Mouse (Mus musculus): Measurements from ENCODE around the gene Tmem144. TPM values are rescaled to one million over a fixed set of nuclear protein-coding genes. Genes with fewer than 3 reads are reported as not detected.

The Tmem144 gene
- polyA plus RNA-seq, 1 experiment from 2014 or later, result 3.8 TPM

DNA sequence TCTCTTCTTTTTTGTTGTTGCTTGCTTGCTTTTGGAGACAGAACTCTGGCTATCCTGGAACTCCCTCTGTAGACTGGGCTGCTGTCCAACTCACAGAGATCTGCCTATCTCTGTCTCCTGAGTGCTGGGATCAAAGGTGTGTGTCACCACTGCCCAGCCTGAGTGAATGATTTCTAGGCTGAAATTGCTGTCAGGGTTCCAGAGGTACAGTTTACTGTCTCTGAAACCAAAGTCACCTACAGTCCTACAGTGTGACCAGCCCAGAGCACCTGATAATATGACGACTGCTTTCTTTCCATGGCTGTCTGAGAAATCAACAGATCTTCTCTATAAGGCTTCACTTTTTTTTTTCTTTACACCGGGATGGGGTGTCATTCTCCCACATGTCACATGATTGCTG, 3.0 kb downstream of the Tmem144 start:
- WGBS, result 83% methylated on average over 2 of the region's 2 CpGs
- Histone ChIP-seq H3K4me3 (no peak overlapping the region), H3K9me3 (replicated peaks) (no peaks in the 10 kb centered on the region), H3K36me3 (no peaks in the 10 kb centered on the region), H3K27ac (no peak overlapping the region), H3K27me3 (ENCODE audit: low read depth, poor library complexity, severe bottlenecking) (no peaks in the 10 kb centered on the region), H3K4me1 (no peaks in the 10 kb centered on the region)
- DNase-seq (ENCODE audit: low spot score), result no peak

DNA sequence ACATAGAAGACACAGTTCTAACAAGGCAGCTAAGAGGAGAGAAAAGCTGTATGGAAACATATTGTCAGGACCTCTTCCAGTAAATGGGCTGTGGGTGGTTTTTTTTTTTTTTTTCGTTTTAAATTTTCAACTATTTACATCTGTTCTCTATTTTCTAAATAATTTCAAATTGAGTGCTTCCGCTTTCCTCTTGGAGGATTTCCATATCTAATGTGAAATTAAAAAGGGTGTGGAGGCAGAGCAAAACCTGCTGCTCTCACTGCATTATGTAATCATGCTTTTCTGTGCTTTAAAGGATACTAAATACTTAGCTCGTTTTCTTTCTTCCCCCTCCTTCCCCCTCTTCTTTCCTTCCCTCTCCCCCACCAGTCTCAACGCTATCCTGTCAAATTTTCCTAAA, 3.7 kb downstream of the Tmem144 start:
- no peaks in the 10 kb centered on the region for H3K4me1 ChIP-seq
- H3K27ac ChIP-seq, result no peak overlapping the region
- no peaks in the 10 kb centered on the region for H3K36me3 ChIP-seq
- 52% methylated on average over 4 of the region's 4 CpGs for WGBS
- H3K27me3 ChIP-seq (ENCODE audit: low read depth, poor library complexity, severe bottlenecking), result no peaks in the 10 kb centered on the region
- H3K9me3 ChIP-seq (replicated peaks), result no peaks in the 10 kb centered on the region
- H3K4me3 ChIP-seq, result no peak overlapping the region
- DNase-seq (ENCODE audit: low spot score), result no peak

DNA sequence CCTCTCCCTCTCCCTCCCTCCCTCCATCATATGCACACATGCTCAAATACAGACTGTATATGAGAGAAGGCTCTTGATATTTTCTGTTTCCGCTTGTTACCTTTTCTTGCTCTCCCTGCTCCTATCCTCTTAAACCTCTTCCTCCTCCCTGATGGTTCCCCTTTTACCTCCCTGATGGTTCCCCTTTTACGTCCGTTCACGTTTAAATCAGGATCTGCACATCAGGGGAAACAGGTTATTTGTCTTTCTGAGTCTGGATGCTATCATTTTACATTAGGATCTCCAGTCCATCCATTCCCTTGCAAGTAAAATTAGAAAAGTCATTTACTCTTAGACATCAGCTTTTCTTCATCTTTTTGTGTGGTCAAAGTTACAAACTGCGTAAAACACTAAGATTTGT, 5.9 kb downstream of the Tmem144 start:
- no peak overlapping the region for H3K27ac ChIP-seq
- no peak for DNase-seq (ENCODE audit: low spot score)
- no peaks in the 10 kb centered on the region for H3K27me3 ChIP-seq (ENCODE audit: low read depth, poor library complexity, severe bottlenecking)
- H3K4me3 ChIP-seq, result no peak overlapping the region
- H3K9me3 ChIP-seq (replicated peaks), result no peaks in the 10 kb centered on the region
- no peaks in the 10 kb centered on the region for H3K36me3 ChIP-seq
- H3K4me1 ChIP-seq, result peaks cover 4% of the 10 kb centered on the region
- 82% methylated on average over 5 of the region's 5 CpGs for WGBS

DNA sequence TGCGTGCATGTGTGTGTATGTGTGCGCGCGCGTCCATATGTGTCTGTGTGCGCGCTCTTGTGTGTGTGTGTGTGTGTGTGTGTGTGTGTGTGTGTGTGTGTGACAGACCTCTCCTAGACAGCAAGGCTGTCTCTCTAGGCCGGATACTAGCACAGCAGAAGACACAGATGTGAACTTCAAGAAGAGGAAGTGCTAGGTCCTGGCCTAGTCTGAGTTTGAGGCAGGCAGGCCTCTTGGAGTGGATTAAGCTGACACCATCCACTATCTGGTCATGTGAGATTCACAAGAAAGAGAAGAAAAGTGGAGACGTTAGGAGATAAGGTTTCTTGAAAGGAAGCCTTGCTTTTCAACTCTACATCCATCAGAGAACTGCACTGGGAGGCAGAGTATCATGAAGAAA, 8.6 kb downstream of the Tmem144 start:
- Histone ChIP-seq H3K4me1 (peaks cover 4% of the 10 kb centered on the region), H3K4me3 (no peak overlapping the region), H3K36me3 (no peaks in the 10 kb centered on the region), H3K27me3 (ENCODE audit: low read depth, poor library complexity, severe bottlenecking) (no peaks in the 10 kb centered on the region), H3K27ac (no peak overlapping the region), H3K9me3 (replicated peaks) (no peaks in the 10 kb centered on the region)
- DNase-seq (ENCODE audit: low spot score), result no peak
- WGBS, result 91% methylated on average over 9 of the region's 9 CpGs

DNA sequence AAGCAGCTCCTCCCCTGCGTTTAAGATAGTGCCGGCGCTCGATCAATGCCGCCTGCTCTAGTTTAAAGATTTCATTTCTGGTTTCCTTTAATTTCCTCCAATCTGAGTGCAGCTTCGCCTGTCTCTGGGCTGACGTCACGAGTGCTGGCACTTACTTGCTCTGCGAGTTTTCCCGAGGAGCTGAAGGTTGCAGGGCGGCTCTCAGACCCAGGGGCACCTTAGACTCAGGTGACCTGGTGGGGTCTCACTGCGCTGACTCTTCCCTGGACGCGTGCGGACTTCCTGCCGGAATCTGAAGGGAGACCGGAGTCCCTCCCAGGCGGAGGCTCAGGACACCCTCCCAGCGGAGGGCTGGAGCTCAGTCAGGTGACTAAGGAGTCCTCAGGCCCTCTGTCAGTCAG, 10.0 kb downstream of the Tmem144 start:
- H3K9me3 ChIP-seq (replicated peaks), result no peaks in the 10 kb centered on the region
- H3K4me3 ChIP-seq, result peak overlapping the region; percentile 57
- no peaks in the 10 kb centered on the region for H3K36me3 ChIP-seq
- peak; percentile 80 for DNase-seq (ENCODE audit: low spot score)
- H3K27ac ChIP-seq, result peak overlapping the region; percentile 81
- H3K27me3 ChIP-seq (ENCODE audit: low read depth, poor library complexity, severe bottlenecking), result no peaks in the 10 kb centered on the region
- WGBS, result under 1% methylated on average over 19 of the region's 19 CpGs
- peaks cover 4% of the 10 kb centered on the region for H3K4me1 ChIP-seq

DNA sequence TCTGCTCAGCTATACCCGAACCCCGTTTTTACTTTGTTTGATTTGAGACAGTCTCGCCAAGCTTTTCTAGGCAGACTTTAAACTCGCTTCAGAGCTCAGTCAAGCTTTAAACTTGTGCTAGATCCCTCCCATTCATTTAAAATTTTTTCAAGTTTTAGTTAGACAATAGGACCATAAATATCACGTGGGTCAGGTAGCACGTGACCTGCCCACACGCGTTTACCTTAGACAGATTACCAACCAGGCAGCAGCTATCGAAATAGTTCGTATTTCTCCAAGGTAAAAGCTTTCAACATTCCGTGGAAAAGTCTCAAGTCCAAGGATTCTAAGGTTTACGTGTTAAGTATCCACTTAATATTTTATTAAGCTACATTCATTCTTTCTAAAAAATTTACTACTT, 10.4 kb downstream of the Tmem144 start:
- peaks cover 4% of the 10 kb centered on the region for H3K4me1 ChIP-seq
- H3K36me3 ChIP-seq, result no peaks in the 10 kb centered on the region
- H3K9me3 ChIP-seq (replicated peaks), result no peaks in the 10 kb centered on the region
- 10% methylated on average over 12 of the region's 12 CpGs for WGBS
- peak overlapping the region; percentile 81 for H3K27ac ChIP-seq
- H3K27me3 ChIP-seq (ENCODE audit: low read depth, poor library complexity, severe bottlenecking), result no peaks in the 10 kb centered on the region
- peak overlapping the region; percentile 57 for H3K4me3 ChIP-seq
- DNase-seq (ENCODE audit: low spot score), result peak; percentile 76

DNA sequence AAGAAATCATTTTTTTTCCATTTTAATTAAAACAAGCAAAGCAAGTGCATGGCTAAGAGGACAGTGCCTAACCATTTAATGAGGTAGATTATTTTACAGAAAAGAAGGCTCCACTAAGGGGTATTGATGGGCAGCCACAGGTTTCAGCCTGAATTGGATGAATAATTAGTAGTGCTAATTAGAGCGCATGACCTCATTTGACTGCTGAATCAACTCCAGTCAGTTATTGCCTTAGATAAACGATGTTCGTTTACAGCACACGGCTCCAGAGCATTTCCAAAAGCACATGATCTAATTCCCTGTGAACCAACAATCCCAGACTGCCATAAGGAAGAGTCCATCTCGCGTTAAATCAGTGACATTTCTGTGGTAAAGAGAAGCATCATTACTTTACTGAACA, 11.1 kb downstream of the Tmem144 start:
- peak overlapping the region; percentile 57 for H3K4me3 ChIP-seq

DNA sequence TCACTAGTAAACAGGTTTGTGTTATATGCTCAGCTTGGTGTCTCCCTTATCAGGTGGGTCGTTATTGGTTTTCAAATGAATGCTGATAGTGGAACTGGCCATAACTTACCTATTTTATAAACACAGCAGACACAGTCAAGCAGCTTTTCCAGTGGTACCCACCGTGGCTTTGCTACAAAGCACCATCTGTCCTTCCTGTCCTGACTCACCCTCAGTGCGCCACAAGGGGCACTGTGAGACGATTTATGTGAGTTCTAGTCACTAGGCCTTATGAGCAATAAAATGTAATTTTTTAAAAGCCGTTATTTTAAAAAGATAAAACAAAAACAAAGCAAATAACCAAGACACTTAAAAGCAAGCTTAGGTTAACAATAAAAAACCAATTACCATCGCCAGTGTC, 13.8 kb downstream of the Tmem144 start:
- 55% methylated on average over 6 of the region's 6 CpGs for WGBS
- Histone ChIP-seq H3K36me3 (0 out of 2 replicates have a peak, but pooled peaks cover 4% of the 10 kb centered on the region), H3K27ac (no peak overlapping the region), H3K9me3 (replicated peaks) (no peaks in the 10 kb centered on the region), H3K4me1 (peaks cover 4% of the 10 kb centered on the region), H3K4me3 (no peak overlapping the region), H3K27me3 (ENCODE audit: low read depth, poor library complexity, severe bottlenecking) (no peaks in the 10 kb centered on the region)
- no peak for DNase-seq (ENCODE audit: low spot score)

More for the DNA sequence above, 11.1 kb downstream of the Tmem144 start:
- WGBS, result 76% methylated on average over 6 of the region's 6 CpGs
- H3K27me3 ChIP-seq (ENCODE audit: low read depth, poor library complexity, severe bottlenecking), result no peaks in the 10 kb centered on the region
- no peaks in the 10 kb centered on the region for H3K9me3 ChIP-seq (replicated peaks)
- no peak for DNase-seq (ENCODE audit: low spot score)
- peaks cover 4% of the 10 kb centered on the region for H3K4me1 ChIP-seq
- H3K27ac ChIP-seq, result peak overlapping the region; percentile 50
- H3K36me3 ChIP-seq, result no peaks in the 10 kb centered on the region

DNA sequence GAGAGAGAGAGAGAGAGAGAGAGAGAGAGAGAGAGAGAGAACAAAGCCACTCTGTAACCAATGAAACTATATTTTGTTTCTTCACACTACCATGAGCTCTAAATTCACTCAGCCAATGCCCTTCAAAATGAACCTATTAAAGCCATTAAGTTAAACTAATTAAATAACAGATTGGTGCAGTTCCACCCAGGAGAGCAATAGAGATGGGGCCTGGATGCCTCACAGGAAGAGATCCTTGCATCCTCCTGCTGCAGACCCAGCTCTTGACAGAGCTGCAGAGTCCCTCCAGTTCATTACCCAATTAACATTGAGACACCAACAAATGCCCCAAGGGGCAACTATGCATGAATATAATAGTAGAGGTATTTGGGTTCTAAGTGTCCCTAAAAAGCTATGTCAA, 23.3 kb downstream of the Tmem144 start:
- no peak overlapping the region for H3K27ac ChIP-seq
- H3K36me3 ChIP-seq, result 0 out of 2 replicates have a peak, but pooled peaks cover 3% of the 10 kb centered on the region
- H3K27me3 ChIP-seq (ENCODE audit: low read depth, poor library complexity, severe bottlenecking), result no peaks in the 10 kb centered on the region
- no peak for DNase-seq (ENCODE audit: low spot score)
- no peaks in the 10 kb centered on the region for H3K9me3 ChIP-seq (replicated peaks)
- no peaks in the 10 kb centered on the region for H3K4me1 ChIP-seq
- no peak overlapping the region for H3K4me3 ChIP-seq

DNA sequence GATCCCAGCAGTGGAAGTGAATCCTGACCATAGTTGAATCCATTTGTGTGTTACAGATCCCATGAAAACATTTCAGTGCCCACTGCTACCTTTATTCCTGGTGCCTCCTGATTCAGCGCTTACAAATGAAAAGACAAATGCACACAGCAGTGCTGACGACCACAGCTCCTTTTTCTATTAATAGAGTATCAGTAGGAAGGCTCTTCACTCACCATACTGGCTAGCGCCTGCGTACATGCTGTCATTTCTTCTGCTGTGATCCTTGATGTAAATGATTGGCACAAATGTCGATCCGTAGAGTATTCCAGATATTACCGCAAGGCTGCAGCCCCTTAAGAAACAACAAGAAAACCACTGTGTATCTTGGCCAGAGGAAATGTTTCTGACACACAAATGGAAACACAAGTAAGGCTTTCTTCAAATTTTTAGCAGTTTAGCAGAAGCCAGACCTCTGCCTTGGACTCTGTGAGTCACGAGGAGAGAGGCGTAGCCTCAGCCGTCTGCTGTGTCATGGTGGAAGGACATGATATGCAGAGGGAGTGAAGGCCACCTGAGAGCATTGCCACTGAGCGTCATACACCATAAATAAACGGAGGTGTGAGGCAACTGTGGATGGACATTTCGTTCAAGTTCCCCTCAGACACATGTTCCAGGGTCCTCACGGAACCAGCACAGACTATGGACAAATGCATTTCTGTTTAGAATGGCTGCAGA, 27.3 kb downstream of the Tmem144 start:
- no peak for DNase-seq (ENCODE audit: low spot score)
- Histone ChIP-seq H3K4me3 (no peak overlapping the region), H3K27me3 (ENCODE audit: low read depth, poor library complexity, severe bottlenecking) (no peaks in the 10 kb centered on the region), H3K36me3 (no peaks in the 10 kb centered on the region), H3K27ac (no peak overlapping the region), H3K9me3 (replicated peaks) (no peaks in the 10 kb centered on the region), H3K4me1 (no peaks in the 10 kb centered on the region)
- 92% methylated on average over 14 of the region's 14 CpGs for WGBS

DNA sequence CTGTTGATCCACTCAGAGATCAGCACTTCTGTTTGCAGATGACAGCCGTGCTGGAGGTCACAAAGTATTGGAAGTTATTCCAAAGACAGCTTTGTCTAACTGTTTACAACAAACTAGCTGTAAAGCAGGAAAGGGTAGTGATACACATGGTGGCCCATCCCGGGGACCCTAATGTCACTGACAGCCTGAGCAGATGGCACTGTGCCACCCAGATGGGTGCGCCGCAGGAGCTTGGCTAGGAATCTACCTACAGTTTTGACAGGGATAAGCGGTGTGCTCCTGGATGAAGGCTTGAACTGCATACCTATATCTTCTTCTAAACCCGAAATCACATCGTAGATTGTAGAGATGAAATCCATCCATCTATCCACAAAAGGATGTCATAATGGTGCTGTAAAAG, 29.4 kb downstream of the Tmem144 start:
- Histone ChIP-seq H3K4me1 (peaks cover 6% of the 10 kb centered on the region), H3K27ac (no peak overlapping the region), H3K9me3 (replicated peaks) (no peaks in the 10 kb centered on the region), H3K36me3 (no peaks in the 10 kb centered on the region), H3K27me3 (ENCODE audit: low read depth, poor library complexity, severe bottlenecking) (no peaks in the 10 kb centered on the region), H3K4me3 (no peak overlapping the region)
- 96% methylated on average over 7 of the region's 7 CpGs for WGBS
- no peak for DNase-seq (ENCODE audit: low spot score)

DNA sequence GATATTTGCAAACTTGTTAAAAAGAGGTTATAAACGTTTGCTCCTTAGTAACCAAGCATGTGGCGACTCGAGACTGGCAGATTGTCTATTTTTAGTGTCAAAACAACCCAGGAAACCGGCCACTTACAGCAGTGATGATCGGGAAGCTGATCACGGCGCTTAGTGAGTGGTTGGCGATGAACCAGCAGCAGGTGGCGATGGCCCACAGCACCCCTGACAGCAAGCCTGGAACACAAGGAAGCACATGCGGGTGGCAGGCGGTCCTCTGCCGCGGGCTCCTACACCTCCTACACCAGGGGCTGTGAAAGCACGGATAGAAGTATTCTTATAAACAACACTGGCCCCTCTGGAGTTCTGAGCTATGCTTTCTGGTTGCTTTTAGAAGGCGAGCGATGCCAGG, 31.4 kb downstream of the Tmem144 start:
- no peak overlapping the region for H3K4me3 ChIP-seq
- H3K9me3 ChIP-seq (replicated peaks), result no peaks in the 10 kb centered on the region
- no peaks in the 10 kb centered on the region for H3K36me3 ChIP-seq
- H3K27me3 ChIP-seq (ENCODE audit: low read depth, poor library complexity, severe bottlenecking), result no peaks in the 10 kb centered on the region
- 91% methylated on average over 16 of the region's 16 CpGs for WGBS
- peaks cover 8% of the 10 kb centered on the region for H3K4me1 ChIP-seq
- no peak overlapping the region for H3K27ac ChIP-seq
- no peak for DNase-seq (ENCODE audit: low spot score)

DNA sequence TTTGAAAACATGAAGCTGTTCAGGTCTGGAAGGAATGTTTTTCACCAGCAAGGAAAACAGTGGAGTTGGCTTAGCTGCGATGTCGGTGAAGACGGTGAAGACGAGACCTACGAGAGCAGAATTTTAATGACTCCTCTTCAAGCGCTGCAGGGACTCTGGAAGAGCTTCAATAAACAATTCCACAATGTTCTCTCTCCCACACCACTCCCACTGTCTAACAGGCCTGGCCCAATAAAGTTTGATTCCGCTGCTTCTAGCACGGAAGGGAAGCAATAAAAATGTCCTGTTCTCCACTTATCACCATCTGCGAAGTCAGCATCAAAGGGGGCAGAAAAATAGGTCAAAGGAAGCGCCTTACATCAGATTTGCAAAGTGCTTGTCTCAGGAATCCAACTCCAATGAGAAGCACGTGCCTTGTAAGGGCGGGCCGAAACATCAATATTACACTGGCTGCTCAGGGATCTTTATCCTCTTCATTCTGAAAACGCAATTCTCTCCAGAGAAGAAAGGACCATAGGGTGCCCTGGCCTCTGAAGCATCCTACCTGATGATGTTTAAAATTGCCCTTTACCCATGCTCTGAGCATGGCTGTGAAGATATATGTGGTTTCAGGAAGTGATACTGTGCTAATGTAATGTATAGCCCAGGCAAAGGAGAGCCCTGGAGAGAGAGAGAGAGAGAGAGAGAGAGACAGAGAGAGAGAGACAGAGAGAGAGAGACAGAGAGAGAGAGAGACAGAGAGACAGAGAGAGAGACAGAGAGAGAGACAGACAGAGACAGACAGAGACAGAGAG, 34.2 kb downstream of the Tmem144 start:
- H3K4me3 ChIP-seq, result no peak overlapping the region
- no peaks in the 10 kb centered on the region for H3K27me3 ChIP-seq (ENCODE audit: low read depth, poor library complexity, severe bottlenecking)
- no peaks in the 10 kb centered on the region for H3K9me3 ChIP-seq (replicated peaks)
- peak; percentile 33 for DNase-seq (ENCODE audit: low spot score)
- no peaks in the 10 kb centered on the region for H3K36me3 ChIP-seq
- peaks cover 8% of the 10 kb centered on the region for H3K4me1 ChIP-seq
- no peak overlapping the region for H3K27ac ChIP-seq
- WGBS, result 19% methylated on average over 14 of the region's 14 CpGs

All from limb, embryonic 10.5 days (tissue).